Mouse (Mus musculus): ENCODE data around the gene Tgfb2. TPM values are rescaled to one million over a fixed set of nuclear protein-coding genes. Genes with fewer than 3 reads are reported as not detected.
A peak's percentile ranks its signal among the peaks of the same experiment; 100 is the strongest.

Tgfb2 gene
- polyA plus RNA-seq, 1 experiment from 2014 or later: 39.7 TPM

- H3K36me3 ChIP-seq: peaks cover 5% of the 10 kb centered on the region
- H3K27me3 ChIP-seq (ENCODE audit: low read depth, poor library complexity, severe bottlenecking): no peaks in the 10 kb centered on the region
- no peak for DNase-seq (ENCODE audit: low spot score)
- no peaks in the 10 kb centered on the region for H3K9me3 ChIP-seq (replicated peaks)
- H3K4me1 ChIP-seq: peaks cover 29% of the 10 kb centered on the region; the same call in 1 of the 2 replicates
- 90% methylated on average over 15 of the region's 15 CpGs for WGBS
- H3K4me3 ChIP-seq: no peak overlapping the region
- no peak overlapping the region for H3K27ac ChIP-seq
Measured at GRCm38 (mm10) chr1:186661206-186661921, 44.4 kb downstream of the Tgfb2 start.

GRCm38 (mm10) chr1:186658783-186659182 is 47.0 kb downstream of the Tgfb2 start:
- peaks cover 32% of the 10 kb centered on the region; the same call in 1 of the 2 replicates for H3K4me1 ChIP-seq
- no peak overlapping the region for H3K27ac ChIP-seq
- no peaks in the 10 kb centered on the region for H3K9me3 ChIP-seq (replicated peaks)
- H3K27me3 ChIP-seq (ENCODE audit: low read depth, poor library complexity, severe bottlenecking): no peaks in the 10 kb centered on the region
- peaks cover 2% of the 10 kb centered on the region; the same call in 1 of the 2 replicates for H3K36me3 ChIP-seq
- 78% methylated on average over 11 of the region's 11 CpGs for WGBS
- H3K4me3 ChIP-seq: no peak overlapping the region
- no peak for DNase-seq (ENCODE audit: low spot score)

GRCm38 (mm10) chr1:186657559-186658219 is 48.1 kb downstream of the Tgfb2 start:
- H3K27ac ChIP-seq: no peak overlapping the region
- no peaks in the 10 kb centered on the region for H3K9me3 ChIP-seq (replicated peaks)
- H3K4me3 ChIP-seq: no peak overlapping the region
- no peak for DNase-seq (ENCODE audit: low spot score)
- WGBS: 91% methylated on average over 16 of the region's 16 CpGs
- no peaks in the 10 kb centered on the region for H3K27me3 ChIP-seq (ENCODE audit: low read depth, poor library complexity, severe bottlenecking)
- peaks cover 42% of the 10 kb centered on the region for H3K4me1 ChIP-seq
- peaks cover 2% of the 10 kb centered on the region; the same call in 1 of the 2 replicates for H3K36me3 ChIP-seq

GRCm38 (mm10) chr1:186656732-186657329 is 49.0 kb downstream of the Tgfb2 start:
- no peak for DNase-seq (ENCODE audit: low spot score)
- Histone ChIP-seq H3K36me3 (peaks cover 2% of the 10 kb centered on the region; the same call in 1 of the 2 replicates), H3K4me1 (peaks cover 42% of the 10 kb centered on the region), H3K27me3 (ENCODE audit: low read depth, poor library complexity, severe bottlenecking) (no peaks in the 10 kb centered on the region), H3K4me3 (no peak overlapping the region), H3K9me3 (replicated peaks) (no peaks in the 10 kb centered on the region), H3K27ac (no peak overlapping the region)
- 91% methylated on average over 5 of the region's 5 CpGs for WGBS

GRCm38 (mm10) chr1:186656201-186656600 is 49.6 kb downstream of the Tgfb2 start:
- Histone ChIP-seq H3K4me1 (peaks cover 41% of the 10 kb centered on the region), H3K27ac (no peak overlapping the region), H3K27me3 (ENCODE audit: low read depth, poor library complexity, severe bottlenecking) (no peaks in the 10 kb centered on the region), H3K9me3 (replicated peaks) (no peaks in the 10 kb centered on the region), H3K36me3 (peaks cover 2% of the 10 kb centered on the region; the same call in 1 of the 2 replicates), H3K4me3 (no peak overlapping the region)
- 64% methylated on average over 1 of the region's 1 CpGs for WGBS
- DNase-seq (ENCODE audit: low spot score): no peak

- no peaks in the 10 kb centered on the region for H3K27me3 ChIP-seq (ENCODE audit: low read depth, poor library complexity, severe bottlenecking)
- peaks cover 37% of the 10 kb centered on the region for H3K4me1 ChIP-seq
- peak overlapping the region; percentile 51; the same call in 1 of the 2 replicates for H3K27ac ChIP-seq
- peaks cover 2% of the 10 kb centered on the region; the same call in 1 of the 2 replicates for H3K36me3 ChIP-seq
- H3K9me3 ChIP-seq (replicated peaks): no peaks in the 10 kb centered on the region
- 86% methylated on average over 4 of the region's 4 CpGs for WGBS
- no peak overlapping the region for H3K4me3 ChIP-seq
- DNase-seq (ENCODE audit: low spot score): no peak
Measured at GRCm38 (mm10) chr1:186655096-186655495, 50.7 kb downstream of the Tgfb2 start.

GRCm38 (mm10) chr1:186652208-186652607 is 53.6 kb downstream of the Tgfb2 start:
- H3K36me3 ChIP-seq: peaks cover 21% of the 10 kb centered on the region
- H3K4me3 ChIP-seq: no peak overlapping the region
- H3K9me3 ChIP-seq (replicated peaks): no peaks in the 10 kb centered on the region
- 0 out of 2 replicates have a peak overlapping the region, but pooled peaks have one; percentile 20 for H3K27ac ChIP-seq
- H3K27me3 ChIP-seq (ENCODE audit: low read depth, poor library complexity, severe bottlenecking): no peaks in the 10 kb centered on the region
- WGBS: 52% methylated on average over 8 of the region's 8 CpGs
- no peak for DNase-seq (ENCODE audit: low spot score)
- H3K4me1 ChIP-seq: peaks cover 16% of the 10 kb centered on the region

GRCm38 (mm10) chr1:186650011-186650410 is 55.8 kb downstream of the Tgfb2 start:
- Histone ChIP-seq H3K4me3 (no peak overlapping the region), H3K27ac (no peak overlapping the region), H3K36me3 (peaks cover 21% of the 10 kb centered on the region)

GRCm38 (mm10) chr1:186637304-186638213 is 68.2 kb downstream of the Tgfb2 start:
- H3K4me1 ChIP-seq: no peaks in the 10 kb centered on the region; the same call in 1 of the 2 replicates
- H3K27ac ChIP-seq: no peak overlapping the region
- 90% methylated on average over 12 of the region's 12 CpGs for WGBS
- DNase-seq (ENCODE audit: low spot score): no peak
- H3K27me3 ChIP-seq (ENCODE audit: low read depth, poor library complexity, severe bottlenecking): no peaks in the 10 kb centered on the region
- no peaks in the 10 kb centered on the region for H3K9me3 ChIP-seq (replicated peaks)
- no peak overlapping the region for H3K4me3 ChIP-seq
- no peaks in the 10 kb centered on the region for H3K36me3 ChIP-seq

More at GRCm38 (mm10) chr1:186650011-186650410, 55.8 kb downstream of the Tgfb2 start:
- DNase-seq (ENCODE audit: low spot score): no peak
- Histone ChIP-seq H3K4me1 (peaks cover 10% of the 10 kb centered on the region), H3K27me3 (ENCODE audit: low read depth, poor library complexity, severe bottlenecking) (no peaks in the 10 kb centered on the region), H3K9me3 (replicated peaks) (no peaks in the 10 kb centered on the region)
- WGBS: 67% methylated on average over 4 of the region's 4 CpGs

- DNase-seq (ENCODE audit: low spot score): no peak
- peaks cover 10% of the 10 kb centered on the region for H3K36me3 ChIP-seq
- H3K27ac ChIP-seq: no peak overlapping the region
- no peak overlapping the region for H3K4me3 ChIP-seq
- no peaks in the 10 kb centered on the region for H3K9me3 ChIP-seq (replicated peaks)
- WGBS: 89% methylated on average over 7 of the region's 7 CpGs
- H3K4me1 ChIP-seq: peaks cover 10% of the 10 kb centered on the region; the same call in 1 of the 2 replicates
- no peaks in the 10 kb centered on the region for H3K27me3 ChIP-seq (ENCODE audit: low read depth, poor library complexity, severe bottlenecking)
Measured at GRCm38 (mm10) chr1:186635045-186635444, 70.7 kb downstream of the Tgfb2 start.

- H3K27ac ChIP-seq: no peak overlapping the region
- no peaks in the 10 kb centered on the region for H3K27me3 ChIP-seq (ENCODE audit: low read depth, poor library complexity, severe bottlenecking)
- peaks cover 24% of the 10 kb centered on the region for H3K36me3 ChIP-seq
- no peak overlapping the region for H3K4me3 ChIP-seq
- DNase-seq (ENCODE audit: low spot score): no peak
- no peaks in the 10 kb centered on the region for H3K9me3 ChIP-seq (replicated peaks)
- 87% methylated on average over 6 of the region's 6 CpGs for WGBS
- peaks cover 10% of the 10 kb centered on the region; the same call in 1 of the 2 replicates for H3K4me1 ChIP-seq
Measured at GRCm38 (mm10) chr1:186631457-186631856, 74.3 kb downstream of the Tgfb2 start.

- 89% methylated on average over 5 of the region's 5 CpGs for WGBS
- Histone ChIP-seq H3K27me3 (ENCODE audit: low read depth, poor library complexity, severe bottlenecking) (no peaks in the 10 kb centered on the region), H3K4me1 (peaks cover 10% of the 10 kb centered on the region; the same call in 1 of the 2 replicates), H3K36me3 (peaks cover 24% of the 10 kb centered on the region), H3K27ac (no peak overlapping the region), H3K9me3 (replicated peaks) (no peaks in the 10 kb centered on the region), H3K4me3 (no peak overlapping the region)
- no peak for DNase-seq (ENCODE audit: low spot score)
Measured at GRCm38 (mm10) chr1:186630971-186631370, 74.8 kb downstream of the Tgfb2 start.

All from limb, embryonic 10.5 days (tissue).